Mouse (Mus musculus) neural tube, embryonic 14.5 days (tissue): Measurements from ENCODE around the gene Wap. TPM values are rescaled to one million over a fixed set of nuclear protein-coding genes. Genes with fewer than 3 reads are reported as not detected.
A peak's percentile ranks its signal among the peaks of the same experiment; 100 is the strongest.

Source experiments
- ATAC-seq: fragments of 200-750 bp; cut with Nextera tagmentation; 2 replicates; pipeline ENCODE4 v1.8.0; 2017; ENCODE audit warnings: low read depth, mild to moderate bottlenecking, moderate TSS enrichment, moderate library complexity
- H3K27ac ChIP-seq: fragments of 300-500 bp; sonication (generic); 2 replicates; pipeline ENCODE4 v1.5.1; 2014; ENCODE audit warnings: low read depth, mild to moderate bottlenecking, control low read depth, low read length, moderate library complexity, mixed read lengths
- H3K27me3 ChIP-seq: fragments of 300-500 bp; sonication (generic); 2 replicates; pipeline ENCODE4 v1.6.1; 2014; ENCODE audit warnings: low read length; ENCODE audit not compliant: control insufficient read depth, insufficient read depth
- H3K36me3 ChIP-seq: fragments of 300-500 bp; sonication (generic); 2 replicates; pipeline ENCODE4 v1.6.1; 2014; ENCODE audit warnings: low read length, mixed read lengths; ENCODE audit not compliant: control insufficient read depth, insufficient read depth
- H3K4me1 ChIP-seq: fragments of 300-500 bp; sonication (generic); 2 replicates; pipeline ENCODE4 v1.6.1; 2014; ENCODE audit warnings: low read length; ENCODE audit not compliant: control insufficient read depth, insufficient read depth
- H3K4me2 ChIP-seq: fragments of 300-500 bp; sonication (generic); 2 replicates; pipeline ENCODE4 v1.6.1; 2014; ENCODE audit warnings: mild to moderate bottlenecking, low read depth, low read length, control low read depth
- H3K4me3 ChIP-seq: fragments of 300-500 bp; sonication (generic); 2 replicates; pipeline ENCODE4 v1.5.1; 2014; ENCODE audit warnings: low read depth, low read length, control low read depth, mixed read lengths
- H3K9ac ChIP-seq: fragments of 300-500 bp; sonication (generic); replicated peaks from 2 replicates; pipeline ENCODE4 v1.6.1; 2014; ENCODE audit warnings: low read depth, mild to moderate bottlenecking, control low read depth, low read length, mixed read lengths
- H3K9me3 ChIP-seq: fragments of 300-500 bp; sonication (generic); 2 replicates; pipeline ENCODE4 v1.6.1; 2016; ENCODE audit warnings: low read length; ENCODE audit not compliant: control insufficient read depth
- WGBS: fragments of 180-500 bp; shearing (Covaris S2); extraction: QIAGEN DNeasy Blood & Tissue Kit; methylation state at CpG from one replicate; pipeline ENCODE4 v1.1.7; 2014; 5-methylcytosine and 5-hydroxymethylcytosine counted together
- polyA plus RNA-seq: library from polyadenylated mRNA; unstranded; fragments of >200 nt; fragmentation: Nextera tagmentation; extraction: Ambion mirVana; gene quantifications from 2 replicates; pipeline ENCODE4 v1.2.1, GENCODE M21; 2014

Gene Wap
- polyA plus RNA-seq, 1 experiment from 2014 or later = not detected

GRCm38 (mm10) chr11:6623704-6624103 lies 14.7 kb downstream of the Wap start:
- Histone ChIP-seq H3K9me3 (no peaks in the 10 kb centered on the region), H3K9ac (no peak overlapping the region), H3K27me3 (no peaks in the 10 kb centered on the region), H3K27ac (no peak overlapping the region), H3K4me1 (peaks cover 19% of the 10 kb centered on the region), H3K36me3 (peaks cover 35% of the 10 kb centered on the region), H3K4me2 (no peak overlapping the region), H3K4me3 (no peak overlapping the region)
- ATAC-seq = no peak
- WGBS = 90% methylated on average over 10 of the region's 10 CpGs

GRCm38 (mm10) chr11:6615250-6616205 lies 22.9 kb downstream of the Wap start:
- ATAC-seq = no peak
- no peaks in the 10 kb centered on the region for H3K9me3 ChIP-seq
- H3K4me3 ChIP-seq = no peak overlapping the region
- H3K4me1 ChIP-seq = no peaks in the 10 kb centered on the region
- WGBS = 96% methylated on average over 12 of the region's 12 CpGs
- no peak overlapping the region for H3K9ac ChIP-seq
- no peak overlapping the region for H3K27ac ChIP-seq
- no peaks in the 10 kb centered on the region for H3K27me3 ChIP-seq
- no peak overlapping the region for H3K4me2 ChIP-seq
- peaks cover 71% of the 10 kb centered on the region for H3K36me3 ChIP-seq

- Histone ChIP-seq H3K36me3 (peaks cover 20% of the 10 kb centered on the region; the same call in 1 of the 2 replicates), H3K9ac (peak within 1 kb of the TSS; percentile 95), H3K4me2 (peak within 1 kb of the TSS; percentile 99), H3K4me1 (peaks cover 24% of the 10 kb centered on the region), H3K9me3 (no peaks in the 10 kb centered on the region), H3K27me3 (no peaks in the 10 kb centered on the region), H3K4me3 (peak within 1 kb of the TSS; percentile 76), H3K27ac (peak within 1 kb of the TSS; percentile 97)
- peak; percentile 92 for ATAC-seq
- WGBS = 4% methylated on average over 28 of the region's 41 CpGs
Measured at GRCm38 (mm10) chr11:6605491-6606399, 32.7 kb downstream of the Wap start, which contains the start of gene Nacad. Gene Nacad, minus strand, starts transcription at chr11:6606053.

GRCm38 (mm10) chr11:6605021-6605481 lies 33.4 kb downstream of the Wap start:
- Histone ChIP-seq H3K27me3 (no peaks in the 10 kb centered on the region), H3K4me1 (peaks cover 30% of the 10 kb centered on the region), H3K4me3 (peak overlapping the region; percentile 76), H3K9me3 (no peaks in the 10 kb centered on the region), H3K36me3 (peaks cover 25% of the 10 kb centered on the region; the same call in 1 of the 2 replicates), H3K9ac (peak overlapping the region; percentile 95), H3K27ac (peak overlapping the region; percentile 97), H3K4me2 (peak overlapping the region; percentile 99)
- 7% methylated on average over 13 of the region's 13 CpGs for WGBS
- 0 out of 2 replicates have a peak, but pooled peaks have one; percentile 1 for ATAC-seq

- Histone ChIP-seq H3K4me1 (peaks cover 35% of the 10 kb centered on the region), H3K9me3 (no peaks in the 10 kb centered on the region), H3K4me2 (peak overlapping the region; percentile 99), H3K9ac (peak overlapping the region; percentile 95), H3K27me3 (no peaks in the 10 kb centered on the region), H3K36me3 (peaks cover 25% of the 10 kb centered on the region; the same call in 1 of the 2 replicates), H3K27ac (peak overlapping the region; percentile 97), H3K4me3 (peak overlapping the region; percentile 76)
- no peak for ATAC-seq
Measured at GRCm38 (mm10) chr11:6604604-6604936, 33.9 kb downstream of the Wap start.

- Histone ChIP-seq H3K9me3 (no peaks in the 10 kb centered on the region), H3K27me3 (no peaks in the 10 kb centered on the region), H3K36me3 (peaks cover 25% of the 10 kb centered on the region; the same call in 1 of the 2 replicates), H3K4me2 (peak overlapping the region; percentile 99), H3K4me1 (peaks cover 40% of the 10 kb centered on the region), H3K27ac (peak overlapping the region; percentile 97), H3K4me3 (peak overlapping the region; percentile 76), H3K9ac (peak overlapping the region; percentile 95)
- 7% methylated on average over 12 of the region's 12 CpGs for WGBS
- peak; percentile 38; the same call in 1 of the 2 replicates for ATAC-seq
Measured at GRCm38 (mm10) chr11:6603887-6604603, 34.4 kb downstream of the Wap start.

GRCm38 (mm10) chr11:6603224-6603623 lies 35.2 kb downstream of the Wap start:
- Histone ChIP-seq H3K4me1 (peaks cover 48% of the 10 kb centered on the region), H3K36me3 (peaks cover 25% of the 10 kb centered on the region; the same call in 1 of the 2 replicates), H3K27ac (peak overlapping the region; percentile 97; the same call in 1 of the 2 replicates), H3K9me3 (no peaks in the 10 kb centered on the region), H3K27me3 (no peaks in the 10 kb centered on the region), H3K4me3 (peak overlapping the region; percentile 76), H3K4me2 (peak overlapping the region; percentile 99), H3K9ac (peak overlapping the region; percentile 95)
- 72% methylated on average over 9 of the region's 9 CpGs for WGBS
- ATAC-seq = no peak

- Histone ChIP-seq H3K9ac (peak overlapping the region; percentile 17; the same call in 1 of the 2 replicates), H3K4me3 (no peak overlapping the region), H3K36me3 (peaks cover 30% of the 10 kb centered on the region), H3K4me2 (peak overlapping the region; percentile 99), H3K27me3 (no peaks in the 10 kb centered on the region), H3K4me1 (peaks cover 52% of the 10 kb centered on the region), H3K27ac (no peak overlapping the region), H3K9me3 (no peaks in the 10 kb centered on the region)
- ATAC-seq = no peak
- 80% methylated on average over 7 of the region's 9 CpGs for WGBS
Measured at GRCm38 (mm10) chr11:6602662-6603061, 35.8 kb downstream of the Wap start.
